Mouse (Mus musculus): ENCODE data around the gene Sec1. TPM values are rescaled to one million over a fixed set of nuclear protein-coding genes. Genes with fewer than 3 reads are reported as not detected.
"Not testable (repeated sequence)": the region's sequence is repeated elsewhere in the genome, so short reads cannot be mapped to it uniquely, and the experiment has no call there.

The Sec1 gene
- total RNA-seq, 2 experiments from 2014 or later = not detected

GRCm38 (mm10) chr7:45682144-45683126, 11.8 kb downstream of the Sec1 start:
- peak; percentile 95 for ATAC-seq (ENCODE audit: poor library complexity, severe bottlenecking)

- no peak for ATAC-seq (ENCODE audit: poor library complexity, severe bottlenecking)
These were observed 13.0 kb downstream of the Sec1 start for GRCm38 (mm10) chr7:45681046-45681736.

- no peak for ATAC-seq (ENCODE audit: poor library complexity, severe bottlenecking)
These were observed 14.1 kb downstream of the Sec1 start for GRCm38 (mm10) chr7:45679966-45680621.

- no peak for ATAC-seq (ENCODE audit: poor library complexity, severe bottlenecking)
These were observed 15.7 kb downstream of the Sec1 start for GRCm38 (mm10) chr7:45678513-45678912.

- no peak for ATAC-seq (ENCODE audit: poor library complexity, severe bottlenecking)
These were observed 16.4 kb downstream of the Sec1 start for GRCm38 (mm10) chr7:45677627-45678295.

- peak; percentile 72 for ATAC-seq (ENCODE audit: poor library complexity, severe bottlenecking)
These were observed 25.3 kb downstream of the Sec1 start for GRCm38 (mm10) chr7:45668921-45669320.

- no peak for ATAC-seq (ENCODE audit: poor library complexity, severe bottlenecking)
These were observed 26.4 kb downstream of the Sec1 start for GRCm38 (mm10) chr7:45667761-45668160.

- ATAC-seq (ENCODE audit: poor library complexity, severe bottlenecking) = no peak
These were observed 28.0 kb downstream of the Sec1 start, which contains the start of gene Fut2 for GRCm38 (mm10) chr7:45666161-45666560. TSS of gene Fut2 (minus strand) at chr7:45666394.

GRCm38 (mm10) chr7:45665303-45666138, 28.7 kb downstream of the Sec1 start:
- ATAC-seq (ENCODE audit: poor library complexity, severe bottlenecking) = no peak

GRCm38 (mm10) chr7:45661702-45662101, 32.5 kb downstream of the Sec1 start:
- ATAC-seq (ENCODE audit: poor library complexity, severe bottlenecking) = peak; percentile 46; the same call in 1 of the 2 replicates

GRCm38 (mm10) chr7:45660746-45661478, 33.3 kb downstream of the Sec1 start:
- peak; percentile 97 for ATAC-seq (ENCODE audit: poor library complexity, severe bottlenecking)

GRCm38 (mm10) chr7:45654424-45655047, 39.7 kb downstream of the Sec1 start:
- 0 out of 2 replicates have a peak, but pooled peaks have one; percentile 27 for ATAC-seq (ENCODE audit: poor library complexity, severe bottlenecking)

- ATAC-seq (ENCODE audit: poor library complexity, severe bottlenecking) = not testable (repeated sequence)
These were observed 43.7 kb downstream of the Sec1 start for GRCm38 (mm10) chr7:45650484-45650883.

- no peak for ATAC-seq (ENCODE audit: poor library complexity, severe bottlenecking)
These were observed 44.9 kb downstream of the Sec1 start for GRCm38 (mm10) chr7:45649351-45649750.

- ATAC-seq (ENCODE audit: poor library complexity, severe bottlenecking) = no peak
These were observed 47.5 kb downstream of the Sec1 start for GRCm38 (mm10) chr7:45646671-45647070.

GRCm38 (mm10) chr7:45645591-45645971, 48.6 kb downstream of the Sec1 start:
- no peak for ATAC-seq (ENCODE audit: poor library complexity, severe bottlenecking)

GRCm38 (mm10) chr7:45644872-45645590, 49.2 kb downstream of the Sec1 start:
- ATAC-seq (ENCODE audit: poor library complexity, severe bottlenecking) = no peak

- ATAC-seq (ENCODE audit: poor library complexity, severe bottlenecking) = no peak
These were observed 50.0 kb downstream of the Sec1 start for GRCm38 (mm10) chr7:45644183-45644582.

Measured in megakaryocyte, adult 5-6 weeks (primary cell).